Mouse (Mus musculus) bone marrow macrophage, adult 2 months (primary cell): ENCODE results near the gene Efna5.

Experiments
- CTCF ChIP-seq: IDR thresholded peaks from 2 replicates; pipeline ENCODE4 v1.5.1; 2012; ENCODE audit warnings: low read depth, mild to moderate bottlenecking, low read length, moderate library complexity
- POLR2A ChIP-seq: IDR thresholded peaks from 2 replicates; pipeline ENCODE4 v1.6.1; 2012; ENCODE audit warnings: mild to moderate bottlenecking, low read depth, low read length, borderline replicate concordance

GRCm38 (mm10) chr17:62580127-62580526, 301.0 kb downstream of the Efna5 start:
- no peak for TF ChIP-seq POLR2A
- TF ChIP-seq CTCF: no peak
